Mouse (Mus musculus): ENCODE measurements around the gene Wipi1. TPM values are rescaled to one million over a fixed set of nuclear protein-coding genes. Genes with fewer than 3 reads are reported as not detected.

Wipi1 gene
- polyA plus RNA-seq, 1 experiment, result 26.9 TPM

DNA sequence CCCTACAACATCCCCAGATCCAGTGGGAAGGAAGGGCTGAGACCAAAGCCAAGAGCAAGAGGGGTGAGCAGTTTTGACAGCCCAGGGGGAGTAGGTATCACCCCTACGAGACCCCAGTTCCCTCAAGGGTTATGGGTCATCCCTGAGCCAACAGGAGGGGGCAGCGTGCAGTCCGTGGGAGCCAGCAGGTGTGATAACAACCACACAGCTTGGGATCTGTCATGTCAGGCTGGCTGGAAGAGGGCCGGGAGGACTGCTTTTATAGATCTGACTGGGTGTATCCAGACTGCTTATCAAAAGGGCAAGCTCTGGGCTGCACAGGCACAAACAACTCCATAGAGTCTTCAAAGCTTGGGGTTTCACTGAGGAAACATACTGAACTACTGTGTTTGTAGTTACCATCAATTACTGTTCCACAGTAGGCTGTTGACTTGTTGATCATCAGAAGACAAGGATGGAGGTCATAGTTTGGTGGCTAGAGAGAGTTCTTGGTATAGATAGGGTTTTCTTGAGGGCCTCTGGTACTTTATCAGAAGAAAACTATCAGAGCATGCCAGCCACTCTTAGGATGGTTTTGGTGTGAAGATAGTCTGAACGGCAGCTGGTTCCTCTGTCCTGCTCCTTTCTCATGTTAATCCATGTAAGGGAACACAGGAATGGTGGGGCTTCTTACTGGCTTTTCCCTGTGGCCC is 62.0 kb downstream of the Wipi1 start:
- TF ChIP-seq EP300 (IDR thresholded peaks at IDR 0.05; ENCODE audit: insufficient read depth, low read depth, low read length) (no peak), CTCF (IDR thresholded peaks at IDR 0.05; ENCODE audit: low read depth, low read length) (no peak), POLR2A (IDR thresholded peaks at IDR 0.05; ENCODE audit: insufficient read depth, low read length) (no peak)
- Histone ChIP-seq H3K9me3 (replicated peaks; ENCODE audit: control insufficient read depth, insufficient read depth, low read length, poor library complexity, severe bottlenecking) (no peaks in the 10 kb centered on the region), H3K4me1 (ENCODE audit: control insufficient read depth, insufficient read depth, low read length) (peaks cover 4% of the 10 kb centered on the region), H3K9ac (ENCODE audit: low read depth, poor library complexity, severe bottlenecking) (no peak overlapping the region), H3K36me3 (ENCODE audit: control insufficient read depth, insufficient read depth, low read length, poor library complexity, severe bottlenecking) (no peaks in the 10 kb centered on the region), H3K4me3 (ENCODE audit: low read depth, low read length) (no peak overlapping the region), H3K27me3 (ENCODE audit: control insufficient read depth, insufficient read depth, low read length, poor library complexity, severe bottlenecking) (no peaks in the 10 kb centered on the region), H3K27ac (ENCODE audit: insufficient read depth, low read length) (no peak overlapping the region)

DNA sequence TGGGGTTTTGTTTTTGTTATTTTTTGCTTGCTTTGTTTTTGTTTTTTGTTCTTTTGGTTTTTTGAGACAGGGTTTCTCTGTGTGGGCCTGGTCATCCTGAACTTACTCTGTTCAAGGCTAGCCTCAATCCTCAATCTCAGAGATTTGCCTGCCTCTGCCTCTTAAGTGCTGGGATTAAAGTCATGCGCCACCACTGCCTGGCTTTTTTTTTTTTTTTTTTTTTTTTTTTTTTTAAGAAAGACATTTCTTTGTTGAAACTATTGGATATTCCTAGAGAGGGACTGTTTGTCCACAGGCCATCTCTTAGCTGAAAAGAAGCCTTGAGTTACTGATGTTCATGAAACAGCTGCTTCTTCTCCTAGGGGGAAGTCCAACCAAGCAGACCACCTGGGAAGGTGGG is 64.1 kb downstream of the Wipi1 start:
- Histone ChIP-seq H3K36me3 (ENCODE audit: control insufficient read depth, insufficient read depth, low read length, poor library complexity, severe bottlenecking) (no peaks in the 10 kb centered on the region), H3K4me3 (ENCODE audit: low read depth, low read length) (no peak overlapping the region), H3K9ac (ENCODE audit: low read depth, poor library complexity, severe bottlenecking) (no peak overlapping the region), H3K27me3 (ENCODE audit: control insufficient read depth, insufficient read depth, low read length, poor library complexity, severe bottlenecking) (no peaks in the 10 kb centered on the region), H3K27ac (ENCODE audit: insufficient read depth, low read length) (no peak overlapping the region), H3K9me3 (replicated peaks; ENCODE audit: control insufficient read depth, insufficient read depth, low read length, poor library complexity, severe bottlenecking) (no peaks in the 10 kb centered on the region), H3K4me1 (ENCODE audit: control insufficient read depth, insufficient read depth, low read length) (peaks cover 3% of the 10 kb centered on the region)
- no peak for TF ChIP-seq EP300 (IDR thresholded peaks at IDR 0.05; ENCODE audit: insufficient read depth, low read depth, low read length)
- TF ChIP-seq POLR2A (IDR thresholded peaks at IDR 0.05; ENCODE audit: insufficient read depth, low read length), result no peak
- TF ChIP-seq CTCF (IDR thresholded peaks at IDR 0.05; ENCODE audit: low read depth, low read length), result no peak

DNA sequence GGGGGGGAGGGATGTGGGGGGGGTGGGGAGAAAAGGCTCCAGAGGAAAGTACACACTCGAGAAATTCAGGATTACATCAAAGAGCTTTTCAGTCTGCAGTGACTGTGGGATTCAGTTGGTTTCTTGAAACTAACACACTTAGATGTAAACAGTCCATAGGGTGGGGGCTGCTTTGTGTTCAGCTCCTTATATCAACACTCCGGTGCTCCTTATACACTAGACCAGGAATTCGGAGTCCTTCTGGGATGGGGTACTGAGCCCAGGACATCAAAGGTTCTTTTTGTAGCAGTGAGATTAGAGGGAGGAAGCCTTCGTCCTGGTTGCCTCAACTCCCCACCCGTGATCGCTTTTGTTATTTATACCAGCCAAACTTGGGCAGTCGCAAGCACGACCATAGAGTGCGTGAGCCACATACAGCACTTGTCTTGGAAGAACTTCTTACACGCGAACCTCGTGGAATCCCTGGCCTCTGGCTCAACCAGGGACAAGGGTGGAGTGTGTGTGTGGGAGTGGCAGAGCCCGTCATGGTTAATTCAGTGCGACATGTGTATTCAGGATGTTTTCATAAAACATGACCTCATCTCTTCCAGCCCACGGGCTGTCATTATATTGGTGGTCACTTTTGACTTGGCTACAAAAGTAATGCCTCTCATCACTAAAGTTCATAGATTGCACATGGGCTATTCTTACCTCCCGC is 65.3 kb downstream of the Wipi1 start:
- no peak overlapping the region for H3K4me3 ChIP-seq (ENCODE audit: low read depth, low read length)
- H3K9me3 ChIP-seq (replicated peaks; ENCODE audit: control insufficient read depth, insufficient read depth, low read length, poor library complexity, severe bottlenecking), result no peaks in the 10 kb centered on the region
- TF ChIP-seq POLR2A (IDR thresholded peaks at IDR 0.05; ENCODE audit: insufficient read depth, low read length) (no peak), CTCF (IDR thresholded peaks at IDR 0.05; ENCODE audit: low read depth, low read length) (no peak), EP300 (IDR thresholded peaks at IDR 0.05; ENCODE audit: insufficient read depth, low read depth, low read length) (no peak)
- H3K27ac ChIP-seq (ENCODE audit: insufficient read depth, low read length), result no peak overlapping the region
- H3K4me1 ChIP-seq (ENCODE audit: control insufficient read depth, insufficient read depth, low read length), result peaks cover 3% of the 10 kb centered on the region
- H3K36me3 ChIP-seq (ENCODE audit: control insufficient read depth, insufficient read depth, low read length, poor library complexity, severe bottlenecking), result no peaks in the 10 kb centered on the region
- no peak overlapping the region for H3K9ac ChIP-seq (ENCODE audit: low read depth, poor library complexity, severe bottlenecking)
- H3K27me3 ChIP-seq (ENCODE audit: control insufficient read depth, insufficient read depth, low read length, poor library complexity, severe bottlenecking), result no peaks in the 10 kb centered on the region

DNA sequence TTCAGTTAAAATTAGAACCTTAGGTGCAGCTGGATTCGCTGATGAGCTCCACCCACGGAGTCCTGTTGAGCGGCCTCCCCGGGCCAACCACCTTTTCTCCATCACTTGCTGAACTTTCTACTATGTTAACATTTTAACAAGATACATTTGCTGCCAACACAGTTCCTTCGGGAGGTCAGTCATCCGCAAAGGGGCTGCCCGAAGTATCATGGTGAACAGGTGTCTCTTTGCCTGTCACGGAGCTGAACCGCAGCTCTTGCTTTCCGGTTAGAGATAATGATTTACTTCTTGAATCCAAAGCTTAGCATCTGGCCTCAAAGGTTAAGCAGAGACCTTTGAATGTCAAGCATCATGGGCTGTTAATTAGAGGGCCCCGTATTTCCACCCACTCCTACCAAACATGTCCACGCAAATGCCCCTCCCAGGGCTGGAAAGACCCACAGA is 66.0 kb downstream of the Wipi1 start:
- Histone ChIP-seq H3K36me3 (ENCODE audit: control insufficient read depth, insufficient read depth, low read length, poor library complexity, severe bottlenecking) (no peaks in the 10 kb centered on the region), H3K4me3 (ENCODE audit: low read depth, low read length) (no peak overlapping the region), H3K4me1 (ENCODE audit: control insufficient read depth, insufficient read depth, low read length) (peaks cover 3% of the 10 kb centered on the region), H3K27me3 (ENCODE audit: control insufficient read depth, insufficient read depth, low read length, poor library complexity, severe bottlenecking) (no peaks in the 10 kb centered on the region), H3K9ac (ENCODE audit: low read depth, poor library complexity, severe bottlenecking) (no peak overlapping the region), H3K9me3 (replicated peaks; ENCODE audit: control insufficient read depth, insufficient read depth, low read length, poor library complexity, severe bottlenecking) (no peaks in the 10 kb centered on the region), H3K27ac (ENCODE audit: insufficient read depth, low read length) (no peak overlapping the region)
- no peak for TF ChIP-seq CTCF (IDR thresholded peaks at IDR 0.05; ENCODE audit: low read depth, low read length)
- no peak for TF ChIP-seq POLR2A (IDR thresholded peaks at IDR 0.05; ENCODE audit: insufficient read depth, low read length)
- TF ChIP-seq EP300 (IDR thresholded peaks at IDR 0.05; ENCODE audit: insufficient read depth, low read depth, low read length), result no peak

DNA sequence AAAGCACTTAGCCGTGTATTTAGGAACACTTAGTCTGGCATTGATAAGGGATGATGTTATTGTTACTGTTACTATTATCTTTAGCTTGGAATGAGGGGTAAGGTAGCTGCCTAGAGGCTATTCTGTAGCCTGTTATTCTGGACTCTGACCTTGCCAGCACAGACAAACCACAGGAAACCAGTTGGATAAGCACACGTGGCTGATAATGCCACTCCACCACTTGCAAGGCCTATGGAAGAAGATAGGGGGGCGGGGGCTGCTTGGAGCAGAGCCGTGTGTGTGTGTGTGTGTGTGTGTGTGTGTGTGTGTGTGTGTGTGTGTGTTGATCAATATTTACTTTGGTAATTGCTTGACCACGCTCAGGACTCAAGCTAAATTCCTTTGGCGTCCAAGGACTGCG is 66.5 kb downstream of the Wipi1 start:
- no peak overlapping the region for H3K4me3 ChIP-seq (ENCODE audit: low read depth, low read length)
- H3K27ac ChIP-seq (ENCODE audit: insufficient read depth, low read length), result no peak overlapping the region
- peaks cover 3% of the 10 kb centered on the region for H3K4me1 ChIP-seq (ENCODE audit: control insufficient read depth, insufficient read depth, low read length)
- H3K27me3 ChIP-seq (ENCODE audit: control insufficient read depth, insufficient read depth, low read length, poor library complexity, severe bottlenecking), result no peaks in the 10 kb centered on the region
- H3K9ac ChIP-seq (ENCODE audit: low read depth, poor library complexity, severe bottlenecking), result no peak overlapping the region
- TF ChIP-seq CTCF (IDR thresholded peaks at IDR 0.05; ENCODE audit: low read depth, low read length) (no peak), EP300 (IDR thresholded peaks at IDR 0.05; ENCODE audit: insufficient read depth, low read depth, low read length) (no peak), POLR2A (IDR thresholded peaks at IDR 0.05; ENCODE audit: insufficient read depth, low read length) (no peak)
- no peaks in the 10 kb centered on the region for H3K9me3 ChIP-seq (replicated peaks; ENCODE audit: control insufficient read depth, insufficient read depth, low read length, poor library complexity, severe bottlenecking)
- no peaks in the 10 kb centered on the region for H3K36me3 ChIP-seq (ENCODE audit: control insufficient read depth, insufficient read depth, low read length, poor library complexity, severe bottlenecking)

DNA sequence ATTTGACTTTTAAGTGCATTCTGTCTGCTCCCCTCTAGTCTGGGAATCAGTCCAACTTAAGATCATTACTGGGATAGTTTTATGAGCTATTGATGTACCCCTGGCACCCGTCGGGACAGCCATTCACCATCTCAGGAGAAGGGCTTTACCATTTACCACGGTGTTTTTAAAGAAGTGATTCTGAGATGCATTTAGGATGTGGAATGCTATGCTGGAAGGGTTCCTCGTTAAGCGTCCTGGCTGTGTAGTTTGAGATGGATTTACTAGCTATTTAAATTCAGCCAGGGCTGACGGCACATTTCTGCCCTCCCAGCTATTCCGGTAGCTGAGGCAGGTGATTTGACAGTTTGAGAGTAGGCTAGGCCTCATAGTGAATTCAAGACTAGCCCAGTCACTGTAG is 67.3 kb downstream of the Wipi1 start:
- H3K4me3 ChIP-seq (ENCODE audit: low read depth, low read length), result no peak overlapping the region
- H3K4me1 ChIP-seq (ENCODE audit: control insufficient read depth, insufficient read depth, low read length), result peaks cover 3% of the 10 kb centered on the region
- H3K36me3 ChIP-seq (ENCODE audit: control insufficient read depth, insufficient read depth, low read length, poor library complexity, severe bottlenecking), result no peaks in the 10 kb centered on the region
- H3K27ac ChIP-seq (ENCODE audit: insufficient read depth, low read length), result no peak overlapping the region
- no peaks in the 10 kb centered on the region for H3K27me3 ChIP-seq (ENCODE audit: control insufficient read depth, insufficient read depth, low read length, poor library complexity, severe bottlenecking)
- H3K9ac ChIP-seq (ENCODE audit: low read depth, poor library complexity, severe bottlenecking), result no peak overlapping the region
- H3K9me3 ChIP-seq (replicated peaks; ENCODE audit: control insufficient read depth, insufficient read depth, low read length, poor library complexity, severe bottlenecking), result no peaks in the 10 kb centered on the region
- TF ChIP-seq EP300 (IDR thresholded peaks at IDR 0.05; ENCODE audit: insufficient read depth, low read depth, low read length) (no peak), CTCF (IDR thresholded peaks at IDR 0.05; ENCODE audit: low read depth, low read length) (no peak), POLR2A (IDR thresholded peaks at IDR 0.05; ENCODE audit: insufficient read depth, low read length) (no peak)
